Mouse (Mus musculus) bone marrow, adult 2 months (tissue): Measurements from ENCODE around the gene Il27. TPM values are rescaled to one million over a fixed set of nuclear protein-coding genes. Genes with fewer than 3 reads are reported as not detected.

Source experiments
- H3K27ac ChIP-seq: fragments of 200-500 bp; 2 replicates; pipeline ENCODE4 v1.5.1; 2012; ENCODE audit warnings: low read depth, mild to moderate bottlenecking, control low read depth, inconsistent platforms, low read length; ENCODE audit not compliant: control insufficient read depth, poor library complexity, insufficient read depth
- H3K4me1 ChIP-seq: fragments of 200-500 bp; 2 replicates; pipeline ENCODE4 v1.6.1; 2011; ENCODE audit warnings: low read length; ENCODE audit not compliant: control insufficient read depth, insufficient read depth
- H3K4me3 ChIP-seq: fragments of 200-500 bp; replicated peaks from 2 replicates; pipeline ENCODE3; 2011; ENCODE audit warnings: mild to moderate bottlenecking, low read depth, low read length, control low read depth; ENCODE audit not compliant: control insufficient read depth
- CTCF ChIP-seq: fragments of 200-500 bp; IDR thresholded peaks from 2 replicates; pipeline ENCODE4 v1.5.1; 2011; ENCODE audit warnings: low read length, control low read depth; ENCODE audit not compliant: control insufficient read depth, insufficient read depth
- POLR2A ChIP-seq: fragments of 200-500 bp; IDR thresholded peaks from 2 replicates; pipeline ENCODE4 v1.6.1; 2011; ENCODE audit warnings: low read depth, mild to moderate bottlenecking, control low read depth, low read length, borderline replicate concordance; ENCODE audit not compliant: control insufficient read depth
- WGBS: fragments of 180-500 bp; shearing (Covaris S2); methylation state at CpG from one replicate; pipeline ENCODE4 v1.1.7; 2018; 5-methylcytosine and 5-hydroxymethylcytosine counted together
- polyA plus RNA-seq: library from polyadenylated mRNA; stranded (reverse); fragments of >200 nt; gene quantifications from 2 replicates; pipeline ENCODE4 v1.2.4, GENCODE M21; 2011; ENCODE audit warnings: low replicate concordance; ENCODE audit not compliant: missing spikeins, insufficient read depth, insufficient read length

Il27 gene
- polyA plus RNA-seq, 1 experiment = 6.0 TPM

DNA sequence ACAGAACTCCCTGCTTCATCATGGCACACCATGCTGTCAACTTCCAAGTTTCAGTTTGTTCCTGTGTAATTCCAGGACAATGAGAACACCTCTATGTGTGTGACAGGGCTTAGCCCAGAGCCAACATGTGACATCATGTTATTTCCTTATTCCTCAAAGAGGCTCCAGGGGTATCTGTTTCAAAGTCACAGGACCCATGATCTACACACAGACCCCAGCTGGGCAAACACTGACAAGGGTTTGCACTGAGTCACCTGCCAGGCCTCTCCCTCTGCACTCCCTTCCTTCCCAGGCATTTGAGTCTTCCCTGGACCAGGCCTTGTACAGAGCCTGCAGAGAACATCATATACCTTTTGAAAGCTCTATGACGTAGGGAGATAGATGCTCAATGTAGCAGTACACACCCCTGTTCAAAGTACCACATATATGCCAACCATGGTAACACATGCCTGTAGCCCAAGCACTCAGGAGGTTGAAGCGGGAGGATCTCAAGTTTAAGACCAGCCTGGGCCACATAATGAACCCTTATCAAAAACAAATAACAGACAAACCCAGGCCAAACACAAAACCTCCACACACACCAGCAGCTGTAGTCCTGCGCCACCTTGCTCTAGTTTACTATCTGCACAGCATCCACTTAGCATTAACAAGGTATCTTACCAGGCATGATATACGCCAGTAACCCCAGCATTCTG lies 36.2 kb upstream of the Il27 start, which contains the start of gene Nupr1:
Gene Nupr1 (minus strand): TSS at position 38 of the 695 bp plus-strand sequence.
- 77% methylated on average over 4 of the region's 4 CpGs for WGBS
- H3K4me3 ChIP-seq = no peak within 1 kb of the TSS
- no peak within 1 kb of the TSS for H3K27ac ChIP-seq
- TF ChIP-seq CTCF = no peak
- TF ChIP-seq POLR2A = no peak
- H3K4me1 ChIP-seq = no peaks in the 10 kb centered on the region; the same call in 1 of the 2 replicates

DNA sequence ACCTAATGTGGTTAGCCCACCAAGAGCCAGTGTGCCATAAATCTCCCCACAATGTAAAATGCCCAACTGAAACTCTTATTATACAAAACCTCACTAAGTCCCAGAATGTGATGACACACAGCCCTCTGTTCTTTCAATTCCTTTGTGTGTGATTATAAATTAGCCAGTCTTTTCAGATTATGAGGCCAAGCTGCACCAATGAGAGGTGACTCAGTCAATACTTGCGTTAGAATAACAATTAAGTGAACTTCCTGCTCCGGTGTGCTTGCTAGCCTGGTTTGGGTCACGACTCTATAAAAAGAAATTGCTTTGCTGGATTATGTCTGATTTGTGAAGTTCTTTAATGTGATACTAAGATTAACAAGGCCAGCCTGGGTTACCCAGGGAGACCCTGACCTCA lies 35.2 kb upstream of the Il27 start:
- WGBS = 14% methylated on average over 3 of the region's 3 CpGs
- TF ChIP-seq CTCF (no peak), POLR2A (no peak)
- Histone ChIP-seq H3K4me1 (no peaks in the 10 kb centered on the region; the same call in 1 of the 2 replicates), H3K27ac (no peak overlapping the region), H3K4me3 (no peak overlapping the region)

DNA sequence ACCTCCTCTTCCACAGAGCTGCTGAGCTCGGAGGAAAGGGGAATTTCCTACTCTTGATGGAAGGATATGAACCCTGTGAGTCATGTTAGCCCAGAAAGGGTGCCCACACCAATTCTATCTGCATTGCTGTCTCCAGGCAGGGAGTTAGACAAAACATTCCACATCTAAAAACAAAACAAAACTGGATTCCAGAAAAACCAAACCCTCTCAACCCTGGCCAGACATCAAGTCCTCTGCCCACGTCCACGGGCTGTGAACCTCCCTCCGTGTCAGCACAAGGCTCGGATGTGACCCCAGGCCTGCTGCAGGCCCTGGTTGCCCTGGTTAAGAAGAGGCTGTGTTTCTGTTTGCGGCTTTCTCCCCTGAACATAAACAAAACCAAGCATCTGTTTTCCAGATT lies 33.4 kb upstream of the Il27 start:
- Histone ChIP-seq H3K27ac (no peak overlapping the region), H3K4me3 (no peak overlapping the region), H3K4me1 (no peaks in the 10 kb centered on the region; the same call in 1 of the 2 replicates)
- TF ChIP-seq CTCF = no peak
- TF ChIP-seq POLR2A = no peak
- WGBS = 81% methylated on average over 6 of the region's 6 CpGs

DNA sequence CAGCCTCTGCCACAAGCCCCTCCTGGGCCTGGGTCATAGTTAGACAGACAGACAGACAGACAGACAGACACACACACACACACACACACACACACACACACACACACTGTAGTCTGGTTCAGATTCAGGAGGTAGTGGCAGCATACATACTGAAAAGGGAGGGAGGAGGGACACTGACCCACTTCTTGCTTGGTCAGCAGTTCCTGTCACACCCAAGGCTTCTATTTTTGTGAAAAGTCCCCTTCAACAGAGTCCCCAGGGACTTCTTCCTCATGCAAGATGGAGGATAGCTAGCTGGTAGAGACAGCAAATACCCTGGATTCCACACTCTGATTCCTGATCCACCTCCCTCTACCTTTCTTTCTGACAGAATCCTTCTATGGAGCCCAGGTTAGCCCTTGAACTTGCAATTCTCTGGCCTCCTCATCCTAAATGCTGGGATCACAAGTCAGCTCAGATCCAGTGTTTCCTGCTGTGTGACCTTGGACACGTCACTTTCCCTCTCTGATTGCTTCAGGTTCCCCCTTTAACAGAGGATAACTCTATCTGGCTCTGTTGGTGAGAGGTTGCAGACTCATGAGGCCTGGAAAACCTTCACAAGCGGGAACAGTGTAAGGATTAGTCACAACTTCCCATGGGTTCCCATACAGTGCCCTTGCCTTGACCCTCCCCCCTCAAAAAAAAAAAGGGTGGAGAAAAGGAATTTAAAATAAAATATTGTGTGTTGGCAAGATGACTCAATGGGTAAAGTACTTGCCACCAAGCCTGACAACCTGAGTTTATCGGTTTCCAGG lies 31.3 kb upstream of the Il27 start:
- TF ChIP-seq CTCF = no peak
- no peak for TF ChIP-seq POLR2A
- Histone ChIP-seq H3K4me1 (peaks cover 4% of the 10 kb centered on the region), H3K27ac (peak overlapping the region; percentile 52; the same call in 1 of the 2 replicates), H3K4me3 (no peak overlapping the region)
- WGBS = 78% methylated on average over 3 of the region's 3 CpGs

DNA sequence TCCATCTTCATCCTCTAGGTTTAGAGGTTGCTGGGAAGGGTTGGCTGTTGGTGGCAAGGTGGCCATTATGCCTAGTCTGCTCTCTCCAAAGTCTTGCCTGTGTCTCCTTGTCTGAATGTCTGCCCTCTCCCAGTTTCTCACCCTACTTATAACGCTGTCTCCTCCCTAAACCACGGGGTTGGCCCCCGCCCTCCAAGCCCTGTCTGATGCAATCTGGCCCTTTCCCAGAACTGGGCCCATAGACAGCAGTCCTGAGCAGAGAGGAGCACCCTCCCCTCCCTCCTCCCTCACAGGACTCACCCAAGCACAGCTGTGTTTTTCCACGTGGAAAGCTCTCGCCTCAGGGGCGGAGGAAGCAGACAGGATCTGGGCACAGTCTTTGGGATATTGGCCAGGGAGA lies 30.6 kb upstream of the Il27 start:
- WGBS = 20% methylated on average over 6 of the region's 6 CpGs
- Histone ChIP-seq H3K27ac (peak overlapping the region; percentile 52; the same call in 1 of the 2 replicates), H3K4me3 (peak overlapping the region; percentile 51), H3K4me1 (peaks cover 4% of the 10 kb centered on the region)
- no peak for TF ChIP-seq POLR2A
- no peak for TF ChIP-seq CTCF

DNA sequence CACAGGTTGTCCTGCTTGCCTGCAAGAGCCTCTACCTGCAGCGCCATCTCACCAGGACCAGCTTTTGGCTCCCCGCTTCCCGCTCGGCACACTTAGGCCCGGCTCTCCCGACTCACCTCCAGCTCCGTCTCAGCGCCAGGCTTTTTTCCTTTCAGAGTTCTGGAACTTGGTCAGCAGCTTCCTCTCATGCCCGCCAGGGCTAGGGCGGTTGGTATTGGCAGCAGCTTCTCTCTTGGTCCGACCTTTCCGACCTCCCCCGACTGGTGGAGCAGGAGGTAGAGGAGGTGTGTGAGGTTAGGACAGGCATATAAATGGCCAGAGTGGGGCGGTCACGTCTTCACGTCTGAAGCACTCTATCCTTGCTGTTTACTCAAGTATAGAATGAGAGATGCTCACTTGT lies 30.0 kb upstream of the Il27 start:
- Histone ChIP-seq H3K4me1 (peaks cover 4% of the 10 kb centered on the region), H3K4me3 (peak overlapping the region; percentile 37), H3K27ac (no peak overlapping the region)
- no peak for TF ChIP-seq POLR2A
- TF ChIP-seq CTCF = no peak
- 86% methylated on average over 16 of the region's 16 CpGs for WGBS

DNA sequence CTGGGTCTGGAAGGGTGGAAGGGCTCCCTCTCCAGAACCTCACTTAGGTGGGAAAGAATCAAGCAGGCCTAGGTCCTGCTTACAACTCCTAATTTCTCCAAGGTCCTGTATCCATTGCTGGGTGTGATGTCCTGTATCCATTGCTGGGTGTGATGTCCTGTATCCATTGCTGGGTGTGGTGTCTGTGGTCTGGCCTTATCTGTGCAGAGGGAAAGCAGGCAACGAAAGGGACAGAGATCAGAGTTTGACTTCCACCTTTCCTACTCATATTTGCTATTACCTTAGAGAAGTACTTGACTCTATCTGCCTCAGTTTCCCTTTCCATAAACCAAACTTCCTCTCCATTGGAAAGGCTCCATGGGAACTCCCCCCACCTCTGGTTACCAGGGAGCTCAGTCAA lies 28.6 kb upstream of the Il27 start:
- H3K4me3 ChIP-seq = no peak overlapping the region
- no peak for TF ChIP-seq POLR2A
- TF ChIP-seq CTCF = no peak
- peaks cover 4% of the 10 kb centered on the region for H3K4me1 ChIP-seq
- no peak overlapping the region for H3K27ac ChIP-seq
- WGBS = 34% methylated on average over 1 of the region's 1 CpGs
